Mouse (Mus musculus): ENCODE results near the gene Btbd2.

DNA sequence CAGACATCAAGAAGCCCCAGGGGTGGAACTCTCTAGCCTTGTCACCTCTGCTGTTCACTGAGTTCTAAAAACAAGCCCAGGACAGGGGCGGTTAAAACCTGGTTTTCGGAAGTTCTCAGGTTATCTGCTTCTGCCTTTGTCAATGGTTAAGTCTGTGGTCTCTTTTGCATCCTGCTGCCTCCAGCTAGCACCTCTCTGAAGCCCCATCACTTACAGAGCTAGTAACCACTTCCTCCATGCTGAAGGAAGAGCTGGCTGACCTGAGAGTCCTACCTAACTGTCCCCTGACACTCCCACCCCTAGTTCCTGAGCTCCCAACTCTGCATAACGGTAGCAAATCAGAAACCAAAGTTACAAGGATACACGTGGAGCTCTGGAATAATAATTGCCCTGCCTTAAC, 43.9 kb upstream of the Btbd2 start:
- peak; percentile 37; the same call in 1 of the 2 replicates for TF ChIP-seq POLR2A (IDR thresholded peaks at IDR 0.05; ENCODE audit: low read depth, low read length)
- TF ChIP-seq CTCF (IDR thresholded peaks at IDR 0.05; ENCODE audit: extremely low read depth, insufficient read depth, insufficient read length, insufficient replicate concordance) = no peak
